Mouse (Mus musculus) forebrain, postnatal 0 days (tissue): Measurements from ENCODE around the gene Pcsk4. TPM values are rescaled to one million over a fixed set of nuclear protein-coding genes. Genes with fewer than 3 reads are reported as not detected.

Experiments
- ATAC-seq: fragments of 200-750 bp; cut with Nextera tagmentation; 2 replicates; pipeline ENCODE4 v1.8.0; 2017; ENCODE audit warnings: mild to moderate bottlenecking, moderate library complexity
- DNase-seq: peaks from one replicate; pipeline ENCODE4 v3.0.0-alpha.2; 2015
- H3K27ac ChIP-seq: fragments of 300-500 bp; sonication (generic); 2 replicates; pipeline ENCODE4 v1.5.1; 2014; ENCODE audit warnings: low read depth, mild to moderate bottlenecking, antibody characterized with exemption, low read length, moderate library complexity, mixed read lengths
- H3K27me3 ChIP-seq: fragments of 300-500 bp; sonication (generic); 2 replicates; pipeline ENCODE4 v1.6.1; 2014; ENCODE audit warnings: mild to moderate bottlenecking, low read length, mixed read lengths; ENCODE audit not compliant: insufficient read depth
- H3K36me3 ChIP-seq: fragments of 300-500 bp; sonication (generic); 2 replicates; pipeline ENCODE4 v1.6.1; 2014; ENCODE audit warnings: mild to moderate bottlenecking, moderate library complexity; ENCODE audit not compliant: insufficient read depth
- H3K4me1 ChIP-seq: fragments of 300-500 bp; sonication (generic); 2 replicates; pipeline ENCODE4 v1.6.1; 2014; ENCODE audit warnings: antibody characterized with exemption; ENCODE audit not compliant: insufficient read depth
- H3K4me2 ChIP-seq: fragments of 300-500 bp; sonication (generic); 2 replicates; pipeline ENCODE4 v1.6.1; 2014; ENCODE audit warnings: low read depth, mild to moderate bottlenecking, moderate library complexity
- H3K4me3 ChIP-seq: fragments of 300-500 bp; sonication (generic); 2 replicates; pipeline ENCODE4 v1.5.1; 2014; ENCODE audit warnings: low read depth, low read length, mixed read lengths
- H3K9ac ChIP-seq: fragments of 300-500 bp; sonication (generic); 2 replicates; pipeline ENCODE4 v1.6.1; 2014; ENCODE audit warnings: mild to moderate bottlenecking
- H3K9me3 ChIP-seq: fragments of 300-500 bp; sonication (generic); 2 replicates; pipeline ENCODE4 v1.6.1; 2016; ENCODE audit warnings: low read length
- CTCF ChIP-seq: sonication (generic); IDR thresholded peaks from 2 replicates; pipeline ENCODE4 v1.5.1; 2016; ENCODE audit warnings: antibody characterized with exemption, control low read depth, low read depth
- WGBS: fragments of 180-500 bp; shearing (Covaris S2); extraction: QIAGEN DNeasy Blood & Tissue Kit; methylation state at CpG from one replicate; pipeline ENCODE4 v1.1.7; 2014; 5-methylcytosine and 5-hydroxymethylcytosine counted together
- microRNA-seq, 2 experiments: library from miRNA; unstranded; fragments of <30 nt; microRNA quantifications; one replicate each; pipeline ENCODE4; 2016
- polyA plus RNA-seq: library from polyadenylated mRNA; unstranded; fragments of >200 nt; fragmentation: Nextera tagmentation; extraction: Ambion mirVana; gene quantifications from 2 replicates; pipeline ENCODE4 v1.2.1, GENCODE M21; 2015
- total RNA-seq: library from RNA; depleted of rRNA; stranded (reverse); fragments of >200 nt; gene quantifications from 2 replicates; pipeline ENCODE4 v1.2.3, GENCODE M21; 2014; rRNA removed

The Pcsk4 gene
- total and polyA plus RNA-seq, 2 experiments from 2014 or later, result 3.8 to 7.4 TPM

DNA sequence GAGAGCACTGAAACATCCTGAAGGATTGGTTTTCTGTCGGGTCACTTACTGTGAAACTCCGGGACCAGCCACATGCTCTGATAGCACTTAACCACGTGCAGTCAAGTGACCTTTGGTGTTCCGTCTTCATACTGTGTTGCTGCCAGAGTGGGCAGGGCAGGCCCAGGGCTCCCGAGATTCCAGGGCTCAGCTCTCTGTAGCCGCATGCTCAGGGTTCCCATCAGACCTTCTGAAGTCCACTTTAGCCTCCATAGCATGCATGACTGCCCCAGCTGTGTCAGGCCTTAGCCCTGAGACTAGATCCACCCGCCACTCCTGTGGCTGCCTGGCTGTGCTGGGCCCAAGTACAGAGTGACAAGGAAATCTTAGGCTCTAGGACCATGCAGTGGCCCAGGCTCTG, 48.0 kb downstream of the Pcsk4 start:
- no peak overlapping the region for H3K4me3 ChIP-seq
- 89% methylated on average over 7 of the region's 7 CpGs for WGBS
- DNase-seq, result no peak
- H3K36me3 ChIP-seq, result peaks cover 88% of the 10 kb centered on the region
- H3K4me1 ChIP-seq, result no peaks in the 10 kb centered on the region
- H3K4me2 ChIP-seq, result no peak overlapping the region
- TF ChIP-seq CTCF, result no peak
- no peaks in the 10 kb centered on the region for H3K9me3 ChIP-seq
- no peaks in the 10 kb centered on the region for H3K27me3 ChIP-seq
- no peak overlapping the region for H3K27ac ChIP-seq
- ATAC-seq, result no peak
- H3K9ac ChIP-seq, result no peak overlapping the region

DNA sequence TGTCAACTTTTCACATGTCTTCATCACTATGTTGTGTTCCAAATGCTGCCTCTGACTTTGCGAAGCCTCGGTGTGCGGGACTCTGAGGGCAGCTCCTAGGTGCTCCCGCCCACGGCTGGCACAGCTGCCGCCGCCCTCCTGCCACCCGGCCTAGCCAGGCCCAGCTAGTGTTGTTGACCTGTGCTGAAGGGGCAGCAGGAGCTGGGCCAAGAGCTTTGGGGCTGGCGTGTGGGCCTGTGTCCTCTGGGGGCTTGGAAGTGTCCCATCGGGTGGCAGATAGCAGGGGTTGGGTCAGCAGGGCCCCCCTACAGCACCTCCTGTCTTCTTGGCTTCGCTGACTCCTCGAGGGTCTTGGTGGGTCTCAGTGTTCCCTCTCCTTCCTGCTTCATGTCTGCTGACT, 50.0 kb downstream of the Pcsk4 start:
- Histone ChIP-seq H3K9ac (no peak overlapping the region), H3K4me2 (no peak overlapping the region), H3K27me3 (no peaks in the 10 kb centered on the region), H3K27ac (no peak overlapping the region), H3K4me3 (no peak overlapping the region), H3K9me3 (no peaks in the 10 kb centered on the region), H3K4me1 (no peaks in the 10 kb centered on the region), H3K36me3 (peaks cover 82% of the 10 kb centered on the region)
- no peak for DNase-seq
- no peak for ATAC-seq
- 92% methylated on average over 12 of the region's 12 CpGs for WGBS
- TF ChIP-seq CTCF, result no peak

DNA sequence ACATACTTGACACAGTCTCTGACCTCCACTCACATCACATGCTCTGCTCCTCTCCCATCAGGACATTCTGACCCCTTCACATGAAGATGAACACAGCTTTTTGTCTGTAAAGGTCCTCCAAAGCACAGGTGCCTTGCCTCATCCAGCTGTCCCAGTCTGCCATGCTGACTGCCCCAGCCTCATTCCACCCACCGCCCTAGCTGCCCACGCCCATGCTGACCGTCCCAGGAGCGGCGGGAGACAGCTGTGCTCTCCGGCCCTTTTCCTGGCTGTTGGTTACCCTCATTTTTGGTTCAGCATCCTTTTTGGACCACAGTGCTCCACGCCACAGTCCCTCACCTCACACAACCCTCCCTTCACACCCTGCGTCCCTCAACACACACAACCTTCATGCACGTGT, 50.9 kb downstream of the Pcsk4 start:
- Histone ChIP-seq H3K9ac (no peak overlapping the region), H3K9me3 (no peaks in the 10 kb centered on the region), H3K4me1 (no peaks in the 10 kb centered on the region), H3K27me3 (no peaks in the 10 kb centered on the region), H3K4me3 (no peak overlapping the region), H3K4me2 (no peak overlapping the region), H3K36me3 (peaks cover 73% of the 10 kb centered on the region), H3K27ac (no peak overlapping the region)
- no peak for ATAC-seq
- 93% methylated on average over 9 of the region's 9 CpGs for WGBS
- DNase-seq, result no peak
- no peak for TF ChIP-seq CTCF

DNA sequence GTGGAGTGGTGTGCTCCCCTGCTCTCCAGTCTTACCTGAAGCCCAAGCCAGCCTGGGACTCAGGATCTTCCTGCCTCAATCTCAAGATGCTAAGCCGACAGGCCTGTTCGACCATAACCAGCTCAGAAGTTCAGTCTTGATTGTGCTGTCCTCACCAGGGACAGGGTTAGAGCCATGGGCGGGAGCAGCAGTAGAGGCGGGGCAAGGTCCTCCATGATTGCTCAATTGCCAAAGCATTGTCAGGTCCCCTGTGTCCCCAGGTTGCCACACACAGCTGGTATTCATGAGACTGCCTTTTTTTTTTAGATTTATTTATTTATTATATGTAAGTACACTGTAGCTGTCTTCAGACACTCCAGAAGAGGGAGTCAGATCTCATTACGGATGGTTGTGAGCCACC, 53.1 kb downstream of the Pcsk4 start:
- H3K27ac ChIP-seq, result no peak overlapping the region
- no peaks in the 10 kb centered on the region for H3K9me3 ChIP-seq
- DNase-seq (no peak), ATAC-seq (no peak)
- WGBS, result 91% methylated on average over 5 of the region's 5 CpGs
- peaks cover 55% of the 10 kb centered on the region for H3K36me3 ChIP-seq
- no peak overlapping the region for H3K4me2 ChIP-seq
- TF ChIP-seq CTCF, result no peak
- H3K4me1 ChIP-seq, result no peaks in the 10 kb centered on the region
- H3K9ac ChIP-seq, result no peak overlapping the region
- no peak overlapping the region for H3K4me3 ChIP-seq
- H3K27me3 ChIP-seq, result no peaks in the 10 kb centered on the region

DNA sequence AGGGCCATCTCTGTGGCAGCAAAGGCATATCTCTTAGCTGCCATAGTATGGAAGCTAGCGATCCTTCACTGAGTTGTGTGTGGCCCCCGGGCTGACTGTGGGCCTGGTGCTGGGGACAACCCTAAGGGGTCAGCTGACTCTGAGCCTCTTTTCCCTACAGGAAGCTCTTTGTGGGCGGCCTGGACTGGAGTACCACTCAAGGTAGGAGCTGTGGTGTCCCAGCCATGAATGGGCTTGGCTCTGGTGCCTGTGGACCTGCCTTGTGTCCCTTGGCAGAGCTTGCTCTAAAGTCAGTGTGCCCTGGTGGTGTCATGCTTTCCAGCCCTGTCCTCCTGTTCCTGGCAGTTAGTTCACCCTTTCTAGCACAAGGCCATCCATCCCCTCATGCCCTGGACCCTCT, 55.5 kb downstream of the Pcsk4 start:
- H3K4me1 ChIP-seq, result no peaks in the 10 kb centered on the region
- H3K9ac ChIP-seq, result no peak overlapping the region
- WGBS, result 87% methylated on average over 3 of the region's 3 CpGs
- H3K36me3 ChIP-seq, result peaks cover 33% of the 10 kb centered on the region
- no peak overlapping the region for H3K4me2 ChIP-seq
- no peak for DNase-seq
- H3K27ac ChIP-seq, result no peak overlapping the region
- no peak for TF ChIP-seq CTCF
- no peak for ATAC-seq
- no peaks in the 10 kb centered on the region for H3K27me3 ChIP-seq
- no peak overlapping the region for H3K4me3 ChIP-seq
- H3K9me3 ChIP-seq, result no peaks in the 10 kb centered on the region

DNA sequence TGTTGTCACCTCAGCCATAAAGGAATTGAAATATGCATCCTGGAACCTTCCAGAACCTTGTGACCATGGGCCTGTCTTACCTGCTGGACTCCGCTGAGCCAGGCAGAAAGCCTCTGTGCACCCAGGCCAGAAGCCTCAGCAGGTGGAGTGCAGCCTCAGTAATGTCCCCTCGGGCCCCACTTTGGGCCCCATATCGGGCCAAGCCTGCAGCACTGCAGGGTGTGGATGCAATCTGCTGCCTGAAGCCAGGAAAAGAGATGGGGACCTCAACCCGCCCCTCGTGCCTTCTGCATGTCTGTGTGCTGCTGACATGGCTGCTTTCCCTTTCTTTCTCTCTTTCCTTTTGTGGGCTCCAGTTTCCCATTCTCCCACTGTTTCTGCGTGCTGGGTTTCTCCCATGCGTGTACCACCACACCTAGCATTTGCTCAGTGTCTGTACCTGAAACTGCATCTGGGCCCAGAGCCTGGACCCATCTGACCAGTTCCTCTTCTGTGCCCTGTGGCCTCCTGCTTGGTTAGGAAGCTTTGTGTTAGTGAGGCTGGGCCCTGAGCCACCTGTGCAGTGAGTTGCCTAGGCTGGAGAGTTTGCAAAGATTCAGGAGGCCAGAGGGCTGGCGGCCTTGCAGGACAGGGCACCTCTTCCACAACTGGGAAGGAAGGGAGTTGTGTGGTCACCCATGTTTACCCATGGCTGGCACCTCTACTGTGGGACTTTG, 57.3 kb downstream of the Pcsk4 start:
- no peak overlapping the region for H3K9ac ChIP-seq
- H3K4me3 ChIP-seq, result no peak overlapping the region
- H3K36me3 ChIP-seq, result peaks cover 14% of the 10 kb centered on the region
- H3K4me1 ChIP-seq, result peaks cover 9% of the 10 kb centered on the region
- no peaks in the 10 kb centered on the region for H3K27me3 ChIP-seq
- ATAC-seq (no peak), DNase-seq (no peak)
- no peak overlapping the region for H3K27ac ChIP-seq
- TF ChIP-seq CTCF, result no peak
- no peaks in the 10 kb centered on the region for H3K9me3 ChIP-seq
- WGBS, result 90% methylated on average over 8 of the region's 8 CpGs
- no peak overlapping the region for H3K4me2 ChIP-seq

Small RNA genes within 50 kb of the gene (microRNA-seq; reads per million reads assigned to microRNA genes)
- gene Mir6911, result 0.85 to 1.5 reads per million in 2 experiments

Other genes with a start within 250 kb of the Pcsk4 start
- gene Sbno2, start 223.9 kb downstream of the Pcsk4 start, total RNA-seq, result 19.2 and 24.2 TPM in 2 replicates
- gene Sbno2, start 223.9 kb downstream of the Pcsk4 start, polyA plus RNA-seq, result 4.6 and 6.8 TPM in 2 replicates
- 77.2 and 77.8 TPM in 2 replicates for gene Stk11, start 213.7 kb downstream of the Pcsk4 start, total RNA-seq
- gene Stk11, start 213.7 kb downstream of the Pcsk4 start, polyA plus RNA-seq, result 13.6 and 14.8 TPM in 2 replicates
- 154 and 193 TPM in 2 replicates for gene Atp5d, start 190.9 kb downstream of the Pcsk4 start, total RNA-seq
- gene Atp5d, start 190.9 kb downstream of the Pcsk4 start, polyA plus RNA-seq, result 633 and 650 TPM in 2 replicates
- 114 and 151 TPM in 2 replicates for gene Cbarp, start 188.7 kb downstream of the Pcsk4 start, total RNA-seq
- 57.5 and 68.2 TPM in 2 replicates for gene Cbarp, start 188.7 kb downstream of the Pcsk4 start, polyA plus RNA-seq
- 91.5 and 120 TPM in 2 replicates for gene Midn, start 181.2 kb downstream of the Pcsk4 start, total RNA-seq
- 19.3 and 21.3 TPM in 2 replicates for gene Midn, start 181.2 kb downstream of the Pcsk4 start, polyA plus RNA-seq
- gene Cirbp, start 163.5 kb downstream of the Pcsk4 start, total RNA-seq, result 345 and 424 TPM in 2 replicates
- gene Cirbp, start 163.5 kb downstream of the Pcsk4 start, polyA plus RNA-seq, result 834 and 838 TPM in 2 replicates
- gene 1600002K03Rik, start 156.6 kb downstream of the Pcsk4 start, total RNA-seq, result 4.2 and 5.0 TPM in 2 replicates
- gene 1600002K03Rik, start 156.6 kb downstream of the Pcsk4 start, polyA plus RNA-seq, result 5.0 and 6.0 TPM in 2 replicates
- gene Efna2, start 150.0 kb downstream of the Pcsk4 start, total RNA-seq, result 29.0 and 30.9 TPM in 2 replicates
- 30.6 and 31.3 TPM in 2 replicates for gene Efna2, start 150.0 kb downstream of the Pcsk4 start, polyA plus RNA-seq
- 57.6 and 60.7 TPM in 2 replicates for gene Mum1, start 103.1 kb downstream of the Pcsk4 start, total RNA-seq
- gene Mum1, start 103.1 kb downstream of the Pcsk4 start, polyA plus RNA-seq, result 41.1 and 50.4 TPM in 2 replicates
- gene Ndufs7, start 80.4 kb downstream of the Pcsk4 start, total RNA-seq, result 162 and 212 TPM in 2 replicates
- 343 and 394 TPM in 2 replicates for gene Ndufs7, start 80.4 kb downstream of the Pcsk4 start, polyA plus RNA-seq
- 15.2 and 18.2 TPM in 2 replicates for gene Gamt, start 68.5 kb downstream of the Pcsk4 start, total RNA-seq
- gene Gamt, start 68.5 kb downstream of the Pcsk4 start, polyA plus RNA-seq, result 20.8 and 21.8 TPM in 2 replicates
- gene Dazap1, start 68.0 kb downstream of the Pcsk4 start, total RNA-seq, result 120 and 122 TPM in 2 replicates
- gene Dazap1, start 68.0 kb downstream of the Pcsk4 start, polyA plus RNA-seq, result 42.4 and 46.1 TPM in 2 replicates
- gene Rps15, start 37.0 kb downstream of the Pcsk4 start, total RNA-seq, result 1,181 and 1,718 TPM in 2 replicates
- gene Rps15, start 37.0 kb downstream of the Pcsk4 start, polyA plus RNA-seq, result 681 and 897 TPM in 2 replicates
- gene Apc2, start 33.5 kb downstream of the Pcsk4 start, total RNA-seq, result 309 and 328 TPM in 2 replicates
- 85.3 and 112 TPM in 2 replicates for gene Apc2, start 33.5 kb downstream of the Pcsk4 start, polyA plus RNA-seq
- gene 2310011J03Rik, start 9.0 kb downstream of the Pcsk4 start, total RNA-seq, result 19.2 and 22.8 TPM in 2 replicates
- gene 2310011J03Rik, start 9.0 kb downstream of the Pcsk4 start, polyA plus RNA-seq, result 32.4 and 35.6 TPM in 2 replicates
- gene Reep6, start 455 bp upstream of the Pcsk4 start, total RNA-seq, result 1.8 and 2.7 TPM in 2 replicates
- gene Reep6, start 455 bp upstream of the Pcsk4 start, polyA plus RNA-seq, result 5.1 and 6.4 TPM in 2 replicates
- 0.31 and 0.33 TPM in 2 replicates for gene Adamtsl5, start 18.9 kb upstream of the Pcsk4 start, total RNA-seq
- gene Adamtsl5, start 18.9 kb upstream of the Pcsk4 start, polyA plus RNA-seq, result 0.70 and 0.81 TPM in 2 replicates
- gene Plk5, start 27.0 kb upstream of the Pcsk4 start, total RNA-seq, result 8.3 and 12.9 TPM in 2 replicates
- 4.6 and 7.4 TPM in 2 replicates for gene Plk5, start 27.0 kb upstream of the Pcsk4 start, polyA plus RNA-seq
- 107 and 120 TPM in 2 replicates for gene Mex3d, start 58.2 kb upstream of the Pcsk4 start, total RNA-seq
- 18.3 and 18.4 TPM in 2 replicates for gene Mex3d, start 58.2 kb upstream of the Pcsk4 start, polyA plus RNA-seq
- 37.9 and 43.9 TPM in 2 replicates for gene Mbd3, start 70.1 kb upstream of the Pcsk4 start, total RNA-seq
- gene Mbd3, start 70.1 kb upstream of the Pcsk4 start, polyA plus RNA-seq, result 183 and 196 TPM in 2 replicates
- gene Uqcr11, start 77.3 kb upstream of the Pcsk4 start, total RNA-seq, result 230 and 424 TPM in 2 replicates
- gene Uqcr11, start 77.3 kb upstream of the Pcsk4 start, polyA plus RNA-seq, result 688 and 881 TPM in 2 replicates
- 69.0 and 91.4 TPM in 2 replicates for gene Tcf3, start 104.1 kb upstream of the Pcsk4 start, total RNA-seq
- 34.3 and 36.1 TPM in 2 replicates for gene Tcf3, start 104.1 kb upstream of the Pcsk4 start, polyA plus RNA-seq
- gene Onecut3, start 165.3 kb upstream of the Pcsk4 start, total RNA-seq, result 0.62 and 1.9 TPM in 2 replicates
- gene Onecut3, start 165.3 kb upstream of the Pcsk4 start, polyA plus RNA-seq, result 0.03 and 0.18 TPM in 2 replicates
- 0.05 and 0.38 TPM in 2 replicates for gene Atp8b3, start 209.6 kb upstream of the Pcsk4 start, total RNA-seq
- 0.16 and 0.46 TPM in 2 replicates for gene Atp8b3, start 209.6 kb upstream of the Pcsk4 start, polyA plus RNA-seq
- 40.3 and 41.9 TPM in 2 replicates for gene Rexo1, start 232.1 kb upstream of the Pcsk4 start, total RNA-seq
- gene Rexo1, start 232.1 kb upstream of the Pcsk4 start, polyA plus RNA-seq, result 27.9 and 30.5 TPM in 2 replicates
- 17.9 and 18.7 TPM in 2 replicates for gene Klf16, start 247.8 kb upstream of the Pcsk4 start, total RNA-seq
- 13.3 and 14.1 TPM in 2 replicates for gene Klf16, start 247.8 kb upstream of the Pcsk4 start, polyA plus RNA-seq